Mouse (Mus musculus) stomach, embryonic 16.5 days (tissue): ENCODE measurements around the gene Cnnm4. TPM values are rescaled to one million over a fixed set of nuclear protein-coding genes. Genes with fewer than 3 reads are reported as not detected.

Source experiments
- ATAC-seq: fragments of 200-750 bp; cut with Nextera tagmentation; 2 replicates; pipeline ENCODE4 v1.8.0; 2017; ENCODE audit warnings: moderate number of reproducible peaks, moderate TSS enrichment; ENCODE audit not compliant: insufficient read depth, low FRiP score
- H3K27ac ChIP-seq: fragments of 300-500 bp; sonication (generic); 2 replicates; pipeline ENCODE4 v1.5.1; 2014; ENCODE audit warnings: low read length
- H3K27me3 ChIP-seq: fragments of 300-500 bp; sonication (generic); 2 replicates; pipeline ENCODE4 v1.6.1; 2014; ENCODE audit warnings: low read length, control low read depth, mixed read lengths; ENCODE audit not compliant: control insufficient read depth, insufficient read depth
- H3K36me3 ChIP-seq: fragments of 300-500 bp; sonication (generic); 2 replicates; pipeline ENCODE4 v1.6.1; 2014; ENCODE audit warnings: low read length; ENCODE audit not compliant: control insufficient read depth, insufficient read depth
- H3K4me1 ChIP-seq: fragments of 300-500 bp; sonication (generic); 2 replicates; pipeline ENCODE4 v1.6.1; 2014; ENCODE audit warnings: low read length, control low read depth, mixed read lengths; ENCODE audit not compliant: control insufficient read depth, insufficient read depth
- H3K4me2 ChIP-seq: fragments of 300-500 bp; sonication (generic); 2 replicates; pipeline ENCODE4 v1.6.1; 2014; ENCODE audit warnings: low read depth, low read length, mixed read lengths
- H3K4me3 ChIP-seq: fragments of 300-500 bp; sonication (generic); replicated peaks from 2 replicates; pipeline ENCODE4 v1.5.1; 2014; ENCODE audit warnings: mild to moderate bottlenecking, low read length
- H3K9ac ChIP-seq: fragments of 300-500 bp; sonication (generic); 2 replicates; pipeline ENCODE4 v1.6.1; 2014; ENCODE audit warnings: low read length
- H3K9me3 ChIP-seq: fragments of 300-500 bp; sonication (generic); replicated peaks from 2 replicates; pipeline ENCODE4 v1.6.1; 2016; ENCODE audit warnings: low read length, control low read depth; ENCODE audit not compliant: control insufficient read depth
- WGBS: fragments of 180-500 bp; shearing (Covaris S2); extraction: QIAGEN DNeasy Blood & Tissue Kit; methylation state at CpG from one replicate; pipeline ENCODE4 v1.1.7; 2014; 5-methylcytosine and 5-hydroxymethylcytosine counted together
- polyA plus RNA-seq: library from polyadenylated mRNA; unstranded; fragments of >200 nt; fragmentation: Nextera tagmentation; extraction: Ambion mirVana; gene quantifications from 2 replicates; pipeline ENCODE4 v1.2.1, GENCODE M21; 2015

Cnnm4 gene
- polyA plus RNA-seq, 1 experiment from 2014 or later = 16.7 TPM

DNA sequence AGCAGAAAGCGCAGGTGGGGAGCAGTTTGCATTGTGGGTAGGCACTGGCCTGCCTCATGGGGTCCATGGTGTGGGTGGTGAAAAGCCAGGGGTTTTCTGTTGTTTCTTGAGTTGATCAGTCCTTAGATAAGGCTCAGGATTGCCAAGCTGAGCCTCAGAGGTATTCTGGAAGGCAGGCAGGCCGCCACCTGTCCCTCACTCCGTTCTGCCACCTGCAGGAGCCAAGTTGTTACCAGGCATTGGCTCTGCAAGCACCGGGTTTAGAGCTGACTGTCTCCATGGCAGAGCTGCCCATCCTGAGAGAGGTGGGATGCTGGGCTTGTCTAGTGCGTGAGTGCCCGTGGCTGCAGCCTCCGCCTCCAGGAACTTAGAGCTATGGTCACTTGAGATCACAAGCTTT, 50.8 kb downstream of the Cnnm4 start:
- Histone ChIP-seq H3K27ac (no peak overlapping the region), H3K4me3 (no peak overlapping the region), H3K36me3 (peaks cover 25% of the 10 kb centered on the region), H3K4me1 (peaks cover 5% of the 10 kb centered on the region; the same call in 1 of the 2 replicates), H3K9me3 (no peaks in the 10 kb centered on the region), H3K27me3 (no peaks in the 10 kb centered on the region), H3K9ac (no peak overlapping the region), H3K4me2 (no peak overlapping the region)
- no peak for ATAC-seq
- 89% methylated on average over 7 of the region's 7 CpGs for WGBS

DNA sequence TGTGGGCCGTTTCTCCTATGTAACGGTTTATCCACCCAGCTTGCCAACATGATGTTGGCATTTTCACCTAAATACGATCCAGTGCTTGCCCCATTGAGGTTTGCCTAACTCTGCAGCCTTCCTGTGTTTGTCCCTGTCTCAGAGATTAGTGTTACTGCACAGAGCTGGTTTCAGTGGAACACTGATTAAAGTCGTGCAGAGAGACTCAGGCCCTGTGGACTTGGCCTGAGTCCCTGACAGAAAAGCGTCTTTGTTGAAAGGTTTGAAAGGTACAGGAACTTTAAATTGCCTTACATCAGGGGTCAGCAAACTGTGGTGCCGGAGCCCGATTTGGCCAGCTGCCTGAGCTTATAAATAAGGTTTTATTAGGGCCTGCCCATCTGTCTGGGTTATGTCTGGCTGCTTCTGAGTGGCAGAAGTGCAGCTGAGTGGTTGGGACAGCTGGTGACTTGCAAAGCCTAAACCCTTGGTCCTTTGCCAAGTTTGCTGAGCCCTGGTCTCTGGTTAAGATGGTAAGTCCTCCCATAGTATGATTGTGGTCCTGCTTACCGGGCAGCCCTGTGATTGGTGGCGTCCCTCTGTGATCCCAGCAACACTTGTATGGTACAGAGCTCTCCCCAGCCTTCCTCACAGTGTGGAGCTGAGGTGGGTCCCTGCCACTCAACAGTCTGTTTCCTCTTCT, 52.1 kb downstream of the Cnnm4 start:
- Histone ChIP-seq H3K9me3 (no peaks in the 10 kb centered on the region), H3K4me1 (peaks cover 5% of the 10 kb centered on the region; the same call in 1 of the 2 replicates), H3K9ac (no peak overlapping the region), H3K27me3 (no peaks in the 10 kb centered on the region), H3K4me2 (no peak overlapping the region), H3K36me3 (peaks cover 25% of the 10 kb centered on the region), H3K4me3 (no peak overlapping the region), H3K27ac (peak overlapping the region; percentile 54)
- peak; percentile 42; the same call in 1 of the 2 replicates for ATAC-seq
- WGBS = 53% methylated on average over 9 of the region's 9 CpGs

DNA sequence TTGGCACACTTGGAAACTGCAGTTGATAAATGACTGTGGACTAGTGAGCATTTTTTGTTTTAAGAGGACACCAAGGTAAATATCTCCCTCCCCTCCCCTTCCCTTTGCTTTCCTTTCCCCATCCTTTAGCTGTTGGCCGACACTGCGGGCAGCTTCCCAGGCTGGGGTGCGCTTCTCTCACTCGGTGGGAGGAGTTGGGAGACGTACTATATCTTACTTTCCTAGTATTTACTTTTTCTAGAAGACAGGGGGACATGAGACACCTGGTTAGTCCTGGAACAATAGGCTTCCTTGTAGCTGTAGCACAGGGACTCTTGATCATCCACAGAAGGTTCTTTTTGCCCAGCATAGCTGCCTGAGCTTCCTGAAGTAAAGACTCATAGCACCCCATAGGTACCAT, 52.6 kb downstream of the Cnnm4 start:
- H3K27ac ChIP-seq = peak overlapping the region; percentile 54
- ATAC-seq = peak; percentile 42; the same call in 1 of the 2 replicates
- 30% methylated on average over 5 of the region's 5 CpGs for WGBS
- no peak overlapping the region for H3K4me2 ChIP-seq
- H3K36me3 ChIP-seq = peaks cover 25% of the 10 kb centered on the region
- H3K9me3 ChIP-seq = no peaks in the 10 kb centered on the region
- H3K4me1 ChIP-seq = peaks cover 5% of the 10 kb centered on the region; the same call in 1 of the 2 replicates
- no peak overlapping the region for H3K4me3 ChIP-seq
- H3K27me3 ChIP-seq = no peaks in the 10 kb centered on the region
- no peak overlapping the region for H3K9ac ChIP-seq

- H3K4me3 ChIP-seq = no peak overlapping the region
- H3K27ac ChIP-seq = no peak overlapping the region
- no peak overlapping the region for H3K4me2 ChIP-seq
- 83% methylated on average over 12 of the region's 12 CpGs for WGBS
- ATAC-seq = no peak
- H3K4me1 ChIP-seq = peaks cover 5% of the 10 kb centered on the region; the same call in 1 of the 2 replicates
- H3K9me3 ChIP-seq = no peaks in the 10 kb centered on the region
- H3K27me3 ChIP-seq = no peaks in the 10 kb centered on the region
- no peak overlapping the region for H3K9ac ChIP-seq
- peaks cover 17% of the 10 kb centered on the region for H3K36me3 ChIP-seq
Observed at GRCm38 (mm10) chr1:36525774-36526173, 54.4 kb downstream of the Cnnm4 start.

GRCm38 (mm10) chr1:36526903-36527302, 55.5 kb downstream of the Cnnm4 start:
- H3K27ac ChIP-seq = no peak overlapping the region
- 83% methylated on average over 10 of the region's 10 CpGs for WGBS
- peaks cover 7% of the 10 kb centered on the region for H3K36me3 ChIP-seq
- no peak overlapping the region for H3K4me3 ChIP-seq
- no peaks in the 10 kb centered on the region for H3K9me3 ChIP-seq
- H3K4me1 ChIP-seq = peaks cover 5% of the 10 kb centered on the region; the same call in 1 of the 2 replicates
- no peaks in the 10 kb centered on the region for H3K27me3 ChIP-seq
- no peak overlapping the region for H3K4me2 ChIP-seq
- no peak for ATAC-seq
- no peak overlapping the region for H3K9ac ChIP-seq

DNA sequence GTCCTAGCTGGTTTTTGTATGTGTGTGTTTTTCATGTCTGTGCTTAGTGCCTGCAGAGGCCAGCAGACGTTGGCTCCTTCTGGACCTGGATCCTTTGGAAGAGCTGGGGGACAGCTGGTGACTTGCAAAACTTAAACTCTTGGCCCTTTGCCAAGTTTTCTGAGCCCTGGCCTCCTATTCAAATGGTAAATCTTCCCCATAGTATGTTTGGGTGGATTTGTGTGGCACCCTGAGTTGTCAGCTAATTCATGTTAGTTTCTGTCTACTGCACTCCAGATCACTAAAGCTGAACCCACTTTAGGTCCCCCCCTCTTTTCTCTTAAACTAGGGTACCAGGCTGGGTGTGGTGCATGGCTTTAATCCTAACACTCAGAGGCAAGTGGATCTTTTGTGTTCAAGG, 56.9 kb downstream of the Cnnm4 start:
- Histone ChIP-seq H3K4me3 (no peak overlapping the region), H3K36me3 (peaks cover 6% of the 10 kb centered on the region; the same call in 1 of the 2 replicates), H3K27ac (no peak overlapping the region), H3K9ac (no peak overlapping the region), H3K4me2 (no peak overlapping the region), H3K9me3 (no peaks in the 10 kb centered on the region), H3K4me1 (no peaks in the 10 kb centered on the region; the same call in 1 of the 2 replicates), H3K27me3 (no peaks in the 10 kb centered on the region)
- 15% methylated on average over 1 of the region's 1 CpGs for WGBS
- ATAC-seq = no peak

GRCm38 (mm10) chr1:36529274-36529673, 57.9 kb downstream of the Cnnm4 start:
- H3K4me2 ChIP-seq = no peak overlapping the region
- no peaks in the 10 kb centered on the region; the same call in none of the 2 replicates for H3K4me1 ChIP-seq
- peaks cover 6% of the 10 kb centered on the region; the same call in 1 of the 2 replicates for H3K36me3 ChIP-seq
- no peak overlapping the region for H3K4me3 ChIP-seq
- no peak overlapping the region for H3K9ac ChIP-seq
- no peak overlapping the region for H3K27ac ChIP-seq
- no peaks in the 10 kb centered on the region for H3K9me3 ChIP-seq
- WGBS = 86% methylated on average over 4 of the region's 4 CpGs
- H3K27me3 ChIP-seq = no peaks in the 10 kb centered on the region
- no peak for ATAC-seq

DNA sequence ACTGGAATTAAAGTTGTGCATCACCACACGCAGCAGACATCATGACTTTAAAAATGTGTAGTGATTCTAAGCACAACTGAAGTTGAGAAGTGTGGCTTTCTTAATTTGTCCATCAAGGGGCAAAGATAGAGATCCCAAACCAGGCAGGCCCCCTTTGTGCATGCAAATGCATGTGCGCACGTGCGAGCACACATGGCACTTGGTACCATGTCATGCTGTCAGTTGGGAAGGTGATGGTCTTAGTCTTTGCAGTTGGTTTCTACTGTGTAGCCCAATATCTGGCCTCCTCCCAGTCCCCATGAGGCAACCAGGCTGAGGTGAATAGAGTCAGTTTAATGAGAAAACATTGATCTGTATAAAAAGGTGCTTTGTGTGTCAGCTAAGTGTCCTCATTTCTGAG, 58.5 kb downstream of the Cnnm4 start:
- Histone ChIP-seq H3K4me2 (no peak overlapping the region), H3K9me3 (no peaks in the 10 kb centered on the region), H3K36me3 (peaks cover 6% of the 10 kb centered on the region; the same call in 1 of the 2 replicates), H3K9ac (no peak overlapping the region), H3K27ac (no peak overlapping the region), H3K27me3 (no peaks in the 10 kb centered on the region), H3K4me3 (no peak overlapping the region), H3K4me1 (no peaks in the 10 kb centered on the region; the same call in none of the 2 replicates)
- ATAC-seq = no peak
- WGBS = 92% methylated on average over 4 of the region's 4 CpGs

DNA sequence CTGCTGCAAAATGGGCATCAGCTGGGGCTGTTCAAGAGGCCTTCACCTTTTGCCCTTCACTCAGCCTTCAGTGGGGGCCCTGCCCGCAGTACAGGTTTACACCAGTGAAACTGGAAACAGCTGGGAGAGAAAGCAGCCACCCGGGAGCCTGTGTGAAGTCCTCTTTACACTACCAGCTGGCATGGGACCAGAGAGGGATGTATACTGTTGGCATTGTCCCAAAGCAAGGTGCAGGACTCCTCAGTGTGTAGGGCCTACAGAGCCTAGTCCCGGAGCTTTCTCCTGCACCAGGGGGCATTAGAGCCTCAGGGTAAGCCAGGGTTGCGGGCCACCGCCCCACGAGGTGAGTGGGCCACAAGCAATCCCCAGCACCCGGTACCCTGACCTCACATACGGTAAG, 59.1 kb downstream of the Cnnm4 start:
- peak; percentile 26; the same call in 1 of the 2 replicates for ATAC-seq
- Histone ChIP-seq H3K27me3 (no peaks in the 10 kb centered on the region), H3K4me2 (no peak overlapping the region), H3K9me3 (no peaks in the 10 kb centered on the region), H3K27ac (no peak overlapping the region), H3K9ac (no peak overlapping the region), H3K4me3 (no peak overlapping the region), H3K36me3 (0 out of 2 replicates have a peak, but pooled peaks cover under 1% of the 10 kb centered on the region), H3K4me1 (no peaks in the 10 kb centered on the region; the same call in none of the 2 replicates)
- WGBS = 68% methylated on average over 8 of the region's 8 CpGs
